Mouse (Mus musculus) CH12.LX (cell line): ENCODE data around the gene Ap5b1. TPM values are rescaled to one million over a fixed set of nuclear protein-coding genes. Genes with fewer than 3 reads are reported as not detected.

Experiments
- DNase-seq: peaks from one replicate; pipeline ENCODE4 v3.0.0-alpha.2; 2013; ENCODE audit errors: extremely low read depth
- H3K27ac ChIP-seq: 2 replicates; pipeline ENCODE4 v1.5.1; 2012; ENCODE audit warnings: low read depth, mild to moderate bottlenecking, control low read depth, moderate library complexity; ENCODE audit not compliant: insufficient read depth
- H3K27me3 ChIP-seq: replicated peaks from 2 replicates; pipeline ENCODE3; 2012; ENCODE audit warnings: inconsistent platforms
- H3K36me3 ChIP-seq, 2 experiments: replicated peaks in 1 of 2; 2 replicates each; pipeline versions ENCODE3 to v1.6.1; 2012; ENCODE audit warnings: inconsistent platforms in 1 of 2, low read length in 1 of 2, mild to moderate bottlenecking in 1 of 2, mixed read lengths in 1 of 2, moderate library complexity in 1 of 2; ENCODE audit not compliant: control insufficient read depth in 1 of 2, insufficient read depth in 1 of 2
- H3K4me1 ChIP-seq, 2 experiments: 2 replicates each; pipeline ENCODE4 v1.6.1; 2012; ENCODE audit warnings: inconsistent platforms in 1 of 2, moderate library complexity in 1 of 2; ENCODE audit not compliant: insufficient read depth in 2 of 2, control insufficient read depth in 1 of 2
- H3K4me2 ChIP-seq: 2 replicates; pipeline ENCODE4 v1.6.1; 2012; ENCODE audit warnings: low read depth, mild to moderate bottlenecking, control low read depth; ENCODE audit not compliant: poor library complexity, insufficient read depth, severe bottlenecking
- H3K4me3 ChIP-seq, 3 experiments: fragments of 150-350 bp in 1 of 3; sonication (generic) in 1 of 3; replicated peaks in 1 of 3; 2 replicates each; pipeline versions ENCODE3 to v1.5.1; 2011 to 2012; ENCODE audit warnings: low read depth in 2 of 3, low read length in 2 of 3, mild to moderate bottlenecking in 2 of 3, moderate library complexity in 2 of 3, control low read depth in 1 of 3, improper control_type of control experiment in 1 of 3, inconsistent platforms in 1 of 3, mixed read lengths in 1 of 3; ENCODE audit not compliant: poor library complexity in 1 of 3
- H3K79me2 ChIP-seq: replicated peaks from 2 replicates; pipeline ENCODE4 v1.6.1; 2012; ENCODE audit warnings: mild to moderate bottlenecking, moderate library complexity; ENCODE audit not compliant: control insufficient read depth, poor library complexity, insufficient read depth, severe bottlenecking; ENCODE audit errors: extremely low read depth
- H3K9ac ChIP-seq: 2 replicates; pipeline ENCODE4 v1.6.1; 2012; ENCODE audit warnings: low read depth, mild to moderate bottlenecking, control low read depth, moderate library complexity; ENCODE audit not compliant: insufficient read depth
- H3K9me3 ChIP-seq: replicated peaks from 2 replicates; pipeline ENCODE3; 2012; ENCODE audit warnings: low read length, inconsistent platforms, mixed read lengths
- BHLHE40 ChIP-seq: IDR thresholded peaks from 2 replicates; pipeline ENCODE4 v1.6.1; 2011; ENCODE audit warnings: mild to moderate bottlenecking, low read depth, low read length, improper control_type of control experiment
- CTCF ChIP-seq, 2 experiments: IDR thresholded peaks in 1 of 2; conservative IDR thresholded peaks in 1 of 2; 2 replicates each; pipeline ENCODE4 v1.5.1; 2011 to 2012; ENCODE audit warnings: low read depth in 2 of 2, low read length in 2 of 2, improper control_type of control experiment in 1 of 2, inconsistent platforms in 1 of 2, mild to moderate bottlenecking in 1 of 2, moderate library complexity in 1 of 2
- E2F4 ChIP-seq: IDR thresholded peaks from 2 replicates; pipeline ENCODE4 v1.6.1; 2011; ENCODE audit warnings: low read depth, low read length, improper control_type of control experiment; ENCODE audit not compliant: insufficient replicate concordance
- ELF1 ChIP-seq: IDR thresholded peaks from 2 replicates; pipeline ENCODE4 v1.6.1; 2014; ENCODE audit warnings: low read depth, mild to moderate bottlenecking, inconsistent platforms, low read length, improper control_type of control experiment
- EP300 ChIP-seq: IDR thresholded peaks from 2 replicates; pipeline ENCODE4 v1.6.1; 2011; ENCODE audit warnings: low read length, improper control_type of control experiment
- ETS1 ChIP-seq: conservative IDR thresholded peaks from 2 replicates; pipeline ENCODE4 v1.6.1; 2012; ENCODE audit warnings: low read depth, mild to moderate bottlenecking, inconsistent platforms, low read length, improper control_type of control experiment, moderate library complexity
- GABPA ChIP-seq: IDR thresholded peaks from 2 replicates; pipeline ENCODE4 v1.6.1; 2012; ENCODE audit warnings: low read depth, low read length, improper control_type of control experiment, inconsistent platforms; ENCODE audit not compliant: insufficient replicate concordance
- IRF4 ChIP-seq: IDR thresholded peaks from 2 replicates; pipeline ENCODE4 v1.6.1; 2014; ENCODE audit warnings: low read depth, mild to moderate bottlenecking, inconsistent platforms, low read length, improper control_type of control experiment
- JUN ChIP-seq: IDR thresholded peaks from 2 replicates; pipeline ENCODE4 v1.6.1; 2011; ENCODE audit warnings: low read depth, mild to moderate bottlenecking, low read length, improper control_type of control experiment, moderate library complexity; ENCODE audit not compliant: insufficient read depth
- JUND ChIP-seq: conservative IDR thresholded peaks from 2 replicates; pipeline ENCODE4 v1.6.1; 2011; ENCODE audit warnings: low read depth, low read length, improper control_type of control experiment
- KAT2A ChIP-seq: IDR thresholded peaks from 2 replicates; pipeline ENCODE4 v1.6.1; 2012; ENCODE audit warnings: low read length, improper control_type of control experiment, inconsistent platforms; ENCODE audit not compliant: insufficient replicate concordance
- MAFK ChIP-seq: IDR thresholded peaks from 2 replicates; pipeline ENCODE4 v1.6.1; 2011; ENCODE audit warnings: low read length, improper control_type of control experiment; ENCODE audit not compliant: insufficient replicate concordance
- MAX ChIP-seq: IDR thresholded peaks from 2 replicates; pipeline ENCODE4 v1.6.1; 2011; ENCODE audit warnings: low read length, improper control_type of control experiment
- MAZ ChIP-seq: IDR thresholded peaks from 2 replicates; pipeline ENCODE4 v1.6.1; 2012; ENCODE audit warnings: low read depth, mild to moderate bottlenecking, inconsistent platforms, low read length, improper control_type of control experiment, moderate library complexity
- MEF2A ChIP-seq: IDR thresholded peaks from 2 replicates; pipeline ENCODE4 v1.6.1; 2014; ENCODE audit warnings: low read depth, mild to moderate bottlenecking, inconsistent platforms, low read length, improper control_type of control experiment, borderline replicate concordance
- MXI1 ChIP-seq: IDR thresholded peaks from 2 replicates; pipeline ENCODE4 v1.6.1; 2011; ENCODE audit warnings: mild to moderate bottlenecking, low read depth, low read length, improper control_type of control experiment
- MYC ChIP-seq: IDR thresholded peaks from 2 replicates; pipeline ENCODE4 v1.6.1; 2011; ENCODE audit warnings: low read depth, mild to moderate bottlenecking, improper control_type of control experiment, low read length
- NELFE ChIP-seq: IDR thresholded peaks from 2 replicates; pipeline ENCODE4 v1.6.1; 2011; ENCODE audit warnings: low read depth, low read length, improper control_type of control experiment
- NRF1 ChIP-seq: IDR thresholded peaks from 2 replicates; pipeline ENCODE4 v1.6.1; 2014; ENCODE audit warnings: low read depth, mild to moderate bottlenecking, inconsistent platforms, low read length, improper control_type of control experiment, moderate library complexity
- POLR2A ChIP-seq: IDR thresholded peaks from 2 replicates; pipeline ENCODE4 v1.6.1; 2011; ENCODE audit warnings: low read depth, mild to moderate bottlenecking, improper control_type of control experiment, low read length
- RAD21 ChIP-seq: IDR thresholded peaks from 2 replicates; pipeline ENCODE4 v1.6.1; 2011; ENCODE audit warnings: low read depth, mild to moderate bottlenecking, low read length, improper control_type of control experiment, moderate library complexity
- SIN3A ChIP-seq: IDR thresholded peaks from 2 replicates; pipeline ENCODE4 v1.6.1; 2012; ENCODE audit warnings: low read length, improper control_type of control experiment, inconsistent platforms
- TBP ChIP-seq: conservative IDR thresholded peaks from 2 replicates; pipeline ENCODE4 v1.6.1; 2011; ENCODE audit warnings: low read depth, low read length, improper control_type of control experiment
- TCF12 ChIP-seq: IDR thresholded peaks from 2 replicates; pipeline ENCODE4 v1.6.1; 2014; ENCODE audit warnings: low read depth, mild to moderate bottlenecking, inconsistent platforms, low read length, improper control_type of control experiment
- UBTF ChIP-seq: IDR thresholded peaks from 2 replicates; pipeline ENCODE4 v1.6.1; 2012; ENCODE audit warnings: low read depth, mild to moderate bottlenecking, inconsistent platforms, low read length, improper control_type of control experiment, moderate library complexity
- USF1 ChIP-seq: IDR thresholded peaks from 2 replicates; pipeline ENCODE4 v1.6.1; 2014; ENCODE audit warnings: low read depth, mild to moderate bottlenecking, inconsistent platforms, low read length, improper control_type of control experiment
- ZC3H11A ChIP-seq: IDR thresholded peaks from 2 replicates; pipeline ENCODE4 v1.6.1; 2012; ENCODE audit warnings: low read depth, mild to moderate bottlenecking, inconsistent platforms, low read length, improper control_type of control experiment
- ZKSCAN1 ChIP-seq: IDR thresholded peaks from 2 replicates; pipeline ENCODE4 v1.6.1; 2012; ENCODE audit warnings: low read depth, inconsistent platforms, low read length, improper control_type of control experiment, borderline replicate concordance
- ZMIZ1 ChIP-seq: IDR thresholded peaks from 2 replicates; pipeline ENCODE4 v1.6.1; 2012; ENCODE audit warnings: low read depth, mild to moderate bottlenecking, inconsistent platforms, low read length, improper control_type of control experiment
- dilution Hi-C: fragments of 300-500 bp; cut with MboI; formaldehyde crosslinking; loops from 2 replicates; pipeline ENCODE4 v1.14.3; 2020; ENCODE audit warnings: low sequenced_read_pairs; ENCODE audit not compliant: extremely low pct_unique_long_range_greater_than_20kb, extremely low pct_ligation_motif_present
- in situ Hi-C: fragments of 300-500 bp; cut with MboI; formaldehyde crosslinking; loops from 3 replicates; pipeline ENCODE4 v1.14.3; 2019; ENCODE audit warnings: low sequenced_read_pairs, low pct_ligation_motif_present, low pct_unique_long_range_greater_than_20kb, mixed read lengths
- polyA plus RNA-seq: library from polyadenylated mRNA; unstranded; fragments of >175 nt; gene quantifications from 2 replicates; pipeline ENCODE4 v1.2.1, GENCODE M21; 2012; ENCODE audit warnings: low read depth; ENCODE audit not compliant: insufficient read length
- total RNA-seq, 2 experiments: library from RNA; depleted of rRNA; stranded (reverse); fragments of 300-350 nt in 1 of 2; fragments of >200 nt in 1 of 2; gene quantifications; 2 replicates each; pipeline ENCODE4 v1.2.3; 2012 to 2014

The Ap5b1 gene
- total and polyA plus RNA-seq, 3 experiments = 3.6 to 9.6 (median 8.5) TPM

DNA sequence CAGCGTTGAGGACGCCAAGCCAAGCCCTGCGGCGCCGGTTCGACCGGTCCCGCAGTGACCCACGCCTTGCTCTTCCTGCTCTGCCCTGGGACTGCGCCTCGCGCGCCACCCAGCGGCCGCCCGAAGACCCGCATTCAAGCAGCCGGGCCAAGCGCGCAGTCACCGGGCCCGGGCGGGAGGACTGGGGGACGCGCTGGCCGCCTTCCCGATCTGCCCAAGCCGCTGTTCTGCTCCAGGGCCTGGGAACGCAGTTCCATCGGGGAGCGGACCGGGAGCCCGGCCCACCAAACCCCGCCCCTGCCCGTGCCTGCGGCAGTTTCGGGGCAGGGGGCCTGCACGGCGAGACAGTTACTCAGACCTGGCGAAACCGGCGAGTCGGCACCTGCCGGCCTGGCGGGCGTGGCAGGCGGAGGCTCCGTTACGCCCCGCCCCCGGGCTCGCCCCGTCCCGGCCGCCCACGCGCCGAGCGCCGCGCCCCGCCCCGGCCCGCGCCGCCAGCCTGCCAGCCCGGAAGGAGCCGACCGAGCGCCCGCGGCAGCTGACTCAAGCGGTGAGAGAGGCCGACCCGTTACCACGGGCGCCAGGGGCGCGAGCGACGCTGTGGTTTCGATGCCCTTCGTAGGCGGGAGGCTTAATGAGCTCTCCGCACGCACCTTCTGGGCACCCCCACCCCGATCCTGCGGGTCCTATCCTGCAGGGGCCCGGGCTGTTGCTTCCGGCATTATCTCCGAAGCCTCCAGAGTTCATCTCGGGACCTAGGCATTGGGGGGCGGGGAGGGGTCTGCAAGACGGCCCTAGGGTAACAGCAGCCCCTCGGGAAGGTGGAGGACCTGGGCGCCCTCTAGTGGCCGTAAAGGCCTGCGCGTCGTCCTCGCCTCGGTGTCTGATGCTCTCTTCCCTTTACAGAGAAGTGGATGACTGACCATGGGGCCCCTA, at the start of gene Ap5b1 (continued):
- TF ChIP-seq ZMIZ1 = no peak; the same call in 1 of the 2 replicates
- TF ChIP-seq, all 38 proteins: peak for 20

DNA sequence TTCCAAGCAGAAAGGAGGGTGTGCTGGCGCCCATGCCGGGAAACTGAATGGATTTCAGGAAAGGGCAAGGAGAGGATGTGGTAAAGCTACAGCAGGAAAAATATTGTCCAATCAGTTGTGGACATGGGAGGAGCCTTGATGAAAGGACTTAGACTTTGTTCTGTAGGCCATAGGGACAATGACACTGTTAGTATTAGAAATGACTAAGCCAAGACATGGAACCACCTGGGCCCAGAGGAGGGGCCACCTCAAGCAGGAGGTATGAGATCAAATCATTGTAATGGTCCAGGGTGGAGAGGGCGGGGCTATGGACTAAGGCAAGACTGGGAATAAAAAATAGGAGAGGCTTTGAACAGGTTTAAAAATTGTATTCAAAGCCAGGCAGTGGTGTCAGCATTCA, 49.1 kb upstream of the Ap5b1 start:
- H3K36me3 ChIP-seq = no peaks in the 10 kb centered on the region
- no peak for DNase-seq
- no peaks in the 10 kb centered on the region; a peak in 1 of 4 replicates for H3K4me1 ChIP-seq
- dilution Hi-C loops = no loop called here
- H3K27ac ChIP-seq = no peak overlapping the region
- no peaks in the 10 kb centered on the region for H3K79me2 ChIP-seq
- H3K9ac ChIP-seq = no peak overlapping the region
- no peaks in the 10 kb centered on the region for H3K27me3 ChIP-seq
- TF ChIP-seq RAD21 = no peak
- no peak for TF ChIP-seq EP300
- TF ChIP-seq POLR2A = no peak
- no peak for TF ChIP-seq BHLHE40
- TF ChIP-seq MAZ = no peak
- no peak for TF ChIP-seq MXI1
- no peak for TF ChIP-seq TCF12
- TF ChIP-seq MEF2A = no peak
- TF ChIP-seq JUN = no peak
- TF ChIP-seq UBTF = no peak
- no peak for TF ChIP-seq SIN3A
- TF ChIP-seq NRF1 = no peak
- TF ChIP-seq CTCF (conservative IDR thresholded peaks at IDR 0.05 in 1 of 2, IDR thresholded peaks at IDR 0.05 in 1 of 2; ENCODE audit: low read depth in 2 of 2, low read length in 2 of 2) = no peak
- TF ChIP-seq MYC = no peak
- no peak for TF ChIP-seq MAFK
- H3K4me2 ChIP-seq = no peak overlapping the region
- in situ Hi-C loops = no loop called here
- no peak overlapping the region for H3K4me3 ChIP-seq
- no peaks in the 10 kb centered on the region for H3K9me3 ChIP-seq

DNA sequence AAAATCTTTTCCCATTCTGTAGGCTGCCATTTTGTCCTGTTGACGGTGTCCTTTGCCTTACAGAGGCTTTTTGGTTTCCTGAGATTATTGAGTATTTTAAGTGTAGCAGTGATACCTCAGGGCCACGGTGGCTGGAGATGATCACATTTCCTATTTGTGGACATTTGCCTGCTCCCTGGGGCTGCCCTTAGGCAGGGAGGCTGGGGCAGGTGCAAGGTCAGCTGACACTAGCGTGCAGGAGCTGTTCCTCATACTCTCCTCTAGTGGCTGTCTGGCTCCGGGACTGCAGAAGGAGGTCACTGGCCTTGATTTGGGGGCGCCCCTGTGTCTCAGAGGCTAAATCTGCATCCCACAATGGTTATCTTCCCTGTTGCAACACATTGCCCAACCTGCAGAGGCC, 42.6 kb upstream of the Ap5b1 start:
- H3K9me3 ChIP-seq = no peaks in the 10 kb centered on the region
- TF ChIP-seq JUND = no peak
- TF ChIP-seq E2F4 = no peak
- no peak for TF ChIP-seq KAT2A
- TF ChIP-seq CTCF (conservative IDR thresholded peaks at IDR 0.05 in 1 of 2, IDR thresholded peaks at IDR 0.05 in 1 of 2; ENCODE audit: low read depth in 2 of 2, low read length in 2 of 2) = peak in 1 of 2 experiments; percentile 16; a peak in 2 of 4 replicates
- TF ChIP-seq ELF1 = no peak
- no peak for TF ChIP-seq GABPA
- no peak for TF ChIP-seq ZC3H11A
- no peak for TF ChIP-seq IRF4
- TF ChIP-seq BHLHE40 = peak; percentile 86
- TF ChIP-seq ZKSCAN1 = no peak
- TF ChIP-seq SIN3A = no peak
- no peak for TF ChIP-seq MAX
- TF ChIP-seq NELFE = no peak
- TF ChIP-seq ETS1 = peak; percentile 64
- peak; percentile 40; the same call in 1 of the 2 replicates for TF ChIP-seq USF1
- no peak for TF ChIP-seq POLR2A
- no peak for TF ChIP-seq TBP
- no peak for TF ChIP-seq UBTF

More for the DNA sequence above, 42.6 kb upstream of the Ap5b1 start:
- no peak overlapping the region for H3K27ac ChIP-seq
- H3K4me1 ChIP-seq = peaks cover 11 to 39% of the 10 kb centered on the region in 2 experiments
- peak; percentile 53 for DNase-seq
- H3K4me3 ChIP-seq = no peak overlapping the region
- in situ Hi-C loops = loop anchor here (5.0 kb wide), 1 partner anchor 37 kb away; the partner anchor contains the start of gene Ovol1
- H3K9ac ChIP-seq = no peak overlapping the region
- peaks cover 1% of the 10 kb centered on the region for H3K27me3 ChIP-seq
- H3K79me2 ChIP-seq = no peaks in the 10 kb centered on the region
- no peaks in the 10 kb centered on the region for H3K36me3 ChIP-seq
- dilution Hi-C loops = no loop called here
- no peak overlapping the region for H3K4me2 ChIP-seq
